Mouse (Mus musculus): ENCODE results near the gene Dnlz. TPM values are rescaled to one million over a fixed set of nuclear protein-coding genes. Genes with fewer than 3 reads are reported as not detected.

The Dnlz gene
- polyA plus RNA-seq (2012; rRNA removed) = 28.5 and 28.7 TPM in 2 replicates

GRCm38 (mm10) chr2:26351358-26352290, at the start of gene Dnlz:
Gene Dnlz (minus strand): TSS chr2:26352110.

GRCm38 (mm10) chr2:26389154-26389690, 37.3 kb upstream of the Dnlz start, which contains the start of the genes Entr1 and Pmpca:
Gene Entr1 (minus strand): TSS chr2:26389316.
Gene Pmpca (plus strand): TSS chr2:26389339.

GRCm38 (mm10) chr2:26380131-26380771, 28.3 kb upstream of the Dnlz start, which contains the start of gene Snapc4:
Gene Snapc4 (minus strand): TSS chr2:26380653.

GRCm38 (mm10) chr2:26360772-26361171, 8.9 kb upstream of the Dnlz start, which contains the start of gene Card9:
Gene Card9 (minus strand): TSS chr2:26360918.

GRCm38 (mm10) chr2:26315072-26315924, 36.6 kb downstream of the Dnlz start, which contains the start of gene Gpsm1:
Gene Gpsm1 (plus strand): TSS chr2:26315515.

Other genes starting within 250 kb of the Dnlz start
- gene Nacc2, start 228.9 kb downstream of the Dnlz start, polyA plus RNA-seq (2012; rRNA removed) = 10.7 and 11.1 TPM in 2 replicates
- 0.08 and 0.39 TPM in 2 replicates for gene Lhx3, start 143.8 kb downstream of the Dnlz start, polyA plus RNA-seq (2012; rRNA removed)
- 18.2 and 19.5 TPM in 2 replicates for gene Qsox2, start 114.6 kb downstream of the Dnlz start, polyA plus RNA-seq (2012; rRNA removed)
- 1.4 and 1.7 TPM in 2 replicates for gene Ccdc187, start 57.6 kb downstream of the Dnlz start, polyA plus RNA-seq (2012; rRNA removed)
- gene Gpsm1, start 36.6 kb downstream of the Dnlz start, polyA plus RNA-seq (2012; rRNA removed) = 133 and 153 TPM in 2 replicates
- gene Card9, start 8.8 kb upstream of the Dnlz start, polyA plus RNA-seq (2012; rRNA removed) = 2.1 and 3.2 TPM in 2 replicates
- gene Snapc4, start 28.5 kb upstream of the Dnlz start, polyA plus RNA-seq (2012; rRNA removed) = 57.9 and 63.3 TPM in 2 replicates
- 294 and 301 TPM in 2 replicates for gene Entr1, start 37.2 kb upstream of the Dnlz start, polyA plus RNA-seq (2012; rRNA removed)
- 123 and 126 TPM in 2 replicates for gene Pmpca, start 37.2 kb upstream of the Dnlz start, polyA plus RNA-seq (2012; rRNA removed)
- gene Inpp5e, start 57.1 kb upstream of the Dnlz start, polyA plus RNA-seq (2012; rRNA removed) = 34.4 and 35.6 TPM in 2 replicates
- gene Sec16a, start 93.1 kb upstream of the Dnlz start, polyA plus RNA-seq (2012; rRNA removed) = 35.6 and 37.3 TPM in 2 replicates
- gene Notch1, start 164.6 kb upstream of the Dnlz start, polyA plus RNA-seq (2012; rRNA removed) = 11.0 and 11.8 TPM in 2 replicates
- 131 and 140 TPM in 2 replicates for gene Egfl7, start 227.9 kb upstream of the Dnlz start, polyA plus RNA-seq (2012; rRNA removed)
- not detected in 2 replicates for gene Gm20532, start 234.5 kb upstream of the Dnlz start, polyA plus RNA-seq (2012; rRNA removed)